Mouse (Mus musculus) liver, postnatal 0 days (tissue): ENCODE data around the gene Aass.
"Not testable (repeated sequence)": the region's sequence is repeated elsewhere in the genome, so short reads cannot be mapped to it uniquely, and the experiment has no call there.

Experiments
- CTCF ChIP-seq: sonication (generic); IDR thresholded peaks from 2 replicates; pipeline ENCODE4 v1.5.1; 2016; ENCODE audit warnings: antibody characterized with exemption, low read depth
- EP300 ChIP-seq: IDR thresholded peaks from 2 replicates; pipeline ENCODE4 v1.6.1; 2016; ENCODE audit warnings: antibody characterized with exemption, low read depth, mild to moderate bottlenecking

DNA sequence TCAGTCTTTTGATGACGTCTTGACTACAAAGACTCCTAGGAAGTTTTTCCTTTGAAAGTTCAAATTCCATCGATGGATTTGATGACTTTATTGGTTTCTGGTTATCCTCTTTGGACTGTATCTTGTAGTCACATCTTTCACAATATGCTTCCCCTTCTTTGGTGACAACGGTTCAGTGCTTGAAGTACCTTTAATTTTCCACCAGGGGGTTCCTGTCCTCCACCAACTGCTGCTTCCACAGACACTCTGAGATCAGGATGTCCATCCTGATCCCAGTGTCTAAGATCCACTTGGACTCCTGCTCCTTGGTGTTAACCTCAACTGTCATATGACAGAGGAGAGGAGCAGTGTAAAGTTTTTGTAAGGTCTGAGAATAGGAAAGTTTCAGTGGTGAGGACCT lies 23.6 kb upstream of the Aass start:
- TF ChIP-seq CTCF, EP300: not testable (repeated sequence)
